Mouse (Mus musculus): ENCODE data around the gene 1700013G24Rik. TPM values are rescaled to one million over a fixed set of nuclear protein-coding genes. Genes with fewer than 3 reads are reported as not detected.

The 1700013G24Rik gene
- polyA plus RNA-seq, 1 experiment from 2014 or later: not detected

DNA sequence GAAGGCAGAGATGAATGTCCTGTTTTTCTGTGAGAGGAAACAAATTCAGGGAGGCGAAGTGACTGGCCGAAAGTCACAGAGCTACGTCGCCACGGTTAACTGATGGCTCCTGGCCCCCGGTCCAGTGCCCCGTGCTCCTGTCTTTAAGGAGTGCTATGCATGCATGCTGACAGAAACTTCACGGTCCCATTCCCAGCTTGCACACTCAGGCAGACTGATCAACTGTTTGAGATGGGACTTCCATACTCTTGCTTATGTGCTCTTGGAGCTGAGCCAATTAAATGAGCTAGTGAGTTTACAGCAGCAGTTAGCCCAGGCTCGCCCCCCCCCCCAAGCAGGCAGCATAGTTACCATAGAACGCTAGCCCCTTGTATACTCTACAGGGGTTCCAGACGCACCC lies 35.0 kb downstream of the 1700013G24Rik start:
- no peak for ATAC-seq (replicated peaks; ENCODE audit: insufficient number of reproducible peaks, insufficient read depth, low FRiP score, low read depth)
- Histone ChIP-seq H3K36me3 (no peaks in the 10 kb centered on the region), H3K4me1 (replicated peaks) (peaks cover 89% of the 10 kb centered on the region), H3K9ac (peak overlapping the region; percentile 42; the same call in 1 of the 2 replicates), H3K4me2 (peak overlapping the region; percentile 45), H3K27ac (peak overlapping the region; percentile 96), H3K27me3 (no peaks in the 10 kb centered on the region), H3K9me3 (replicated peaks) (no peaks in the 10 kb centered on the region), H3K4me3 (0 out of 2 replicates have a peak overlapping the region, but pooled peaks have one; percentile 1)
- WGBS: 14% methylated on average over 11 of the region's 11 CpGs

DNA sequence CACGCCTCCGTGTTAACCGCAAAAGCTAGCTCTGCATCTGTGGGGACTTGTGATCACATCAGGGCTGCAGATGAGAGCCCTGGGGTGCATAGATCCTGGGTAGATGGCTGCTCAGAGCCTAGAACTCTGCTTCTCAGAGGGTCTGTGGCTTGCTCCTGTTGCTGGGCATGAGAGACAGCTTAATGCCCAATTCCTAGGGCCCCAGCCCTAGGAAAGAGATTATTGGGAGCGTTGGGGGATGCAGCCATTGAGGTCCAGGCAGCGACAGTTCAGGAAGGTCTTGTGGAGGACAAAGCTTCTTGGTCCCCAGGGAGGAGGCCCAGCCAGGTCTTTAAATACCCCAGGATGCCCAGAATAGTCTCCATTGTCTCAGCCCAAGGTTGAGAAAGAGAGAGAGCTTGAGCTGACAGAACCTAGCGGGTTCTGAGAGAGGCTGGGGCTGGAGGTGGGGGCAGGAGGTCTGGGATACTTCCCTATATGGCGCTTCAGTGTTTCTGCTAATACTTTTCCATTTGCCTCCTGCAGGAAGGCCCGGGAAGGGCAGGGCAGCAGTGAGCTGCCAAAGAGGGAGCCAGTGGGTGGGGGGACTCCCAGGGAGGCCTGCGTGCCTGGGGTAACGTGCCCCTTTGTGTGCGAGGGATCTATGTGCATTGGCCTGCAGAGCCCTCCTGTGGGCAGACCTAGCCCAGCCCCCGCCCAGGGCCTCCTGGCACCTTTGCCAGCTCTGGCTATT lies 35.7 kb downstream of the 1700013G24Rik start:
- H3K27ac ChIP-seq: peak overlapping the region; percentile 96
- peak overlapping the region; percentile 1 for H3K4me3 ChIP-seq
- peaks cover 91% of the 10 kb centered on the region for H3K4me1 ChIP-seq (replicated peaks)
- no peaks in the 10 kb centered on the region for H3K9me3 ChIP-seq (replicated peaks)
- H3K9ac ChIP-seq: peak overlapping the region; percentile 42
- H3K27me3 ChIP-seq: no peaks in the 10 kb centered on the region
- WGBS: 8% methylated on average over 12 of the region's 12 CpGs
- peak overlapping the region; percentile 45 for H3K4me2 ChIP-seq
- no peaks in the 10 kb centered on the region for H3K36me3 ChIP-seq
- ATAC-seq (replicated peaks; ENCODE audit: insufficient number of reproducible peaks, insufficient read depth, low FRiP score, low read depth): peak; percentile 82

DNA sequence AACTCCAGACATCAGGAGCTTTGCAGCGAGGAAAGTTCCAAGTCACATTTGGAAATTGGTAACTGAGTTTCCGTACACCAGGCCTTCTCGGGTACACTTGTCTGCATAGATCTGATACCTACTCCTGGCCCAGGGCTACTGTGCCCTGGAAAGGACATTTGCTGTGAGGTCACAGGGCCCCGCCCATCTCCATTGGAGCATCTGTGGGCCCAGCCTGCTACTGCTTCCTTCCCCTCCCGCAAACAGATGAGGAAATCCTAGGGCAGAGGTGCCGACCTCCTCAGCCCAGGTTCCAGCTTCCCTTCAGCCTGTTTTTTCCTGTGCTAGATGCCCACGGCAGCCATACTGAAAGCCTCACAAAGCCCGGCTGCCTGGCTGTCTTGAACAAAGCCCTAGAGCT lies 36.9 kb downstream of the 1700013G24Rik start:
- peak overlapping the region; percentile 42 for H3K9ac ChIP-seq
- 44% methylated on average over 8 of the region's 8 CpGs for WGBS

DNA sequence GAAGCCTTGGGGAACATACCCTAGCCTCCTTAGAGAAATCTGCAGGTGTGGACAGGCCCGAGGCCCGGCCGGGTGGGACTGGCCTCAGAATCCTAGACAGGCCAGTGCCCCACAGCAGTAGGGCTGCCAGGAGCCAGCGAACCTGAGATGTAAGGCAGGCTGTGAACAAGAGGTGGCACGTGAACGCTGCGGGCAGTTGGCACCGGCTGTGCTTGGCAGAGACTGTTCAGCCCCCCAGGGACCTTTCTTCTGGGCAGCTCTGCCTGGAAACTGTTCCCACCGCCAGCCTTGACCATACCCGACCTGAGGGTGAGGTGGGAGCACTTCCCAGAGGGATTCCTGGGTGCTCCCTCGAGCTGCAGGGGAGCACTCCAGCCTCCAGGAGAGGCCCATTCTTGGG lies 39.5 kb downstream of the 1700013G24Rik start:
- Histone ChIP-seq H3K4me3 (no peak overlapping the region), H3K9ac (no peak overlapping the region), H3K27me3 (no peaks in the 10 kb centered on the region), H3K36me3 (no peaks in the 10 kb centered on the region), H3K9me3 (replicated peaks) (no peaks in the 10 kb centered on the region), H3K4me2 (no peak overlapping the region), H3K4me1 (replicated peaks) (peaks cover 89% of the 10 kb centered on the region), H3K27ac (peak overlapping the region; percentile 96)
- 72% methylated on average over 11 of the region's 11 CpGs for WGBS
- no peak for ATAC-seq (replicated peaks; ENCODE audit: insufficient number of reproducible peaks, insufficient read depth, low FRiP score, low read depth)

More for the DNA sequence above, 36.9 kb downstream of the 1700013G24Rik start:
- no peak for ATAC-seq (replicated peaks; ENCODE audit: insufficient number of reproducible peaks, insufficient read depth, low FRiP score, low read depth)
- Histone ChIP-seq H3K36me3 (no peaks in the 10 kb centered on the region), H3K4me1 (replicated peaks) (peaks cover 90% of the 10 kb centered on the region), H3K4me2 (peak overlapping the region; percentile 45), H3K27me3 (no peaks in the 10 kb centered on the region), H3K27ac (peak overlapping the region; percentile 96), H3K9me3 (replicated peaks) (no peaks in the 10 kb centered on the region), H3K4me3 (no peak overlapping the region)

DNA sequence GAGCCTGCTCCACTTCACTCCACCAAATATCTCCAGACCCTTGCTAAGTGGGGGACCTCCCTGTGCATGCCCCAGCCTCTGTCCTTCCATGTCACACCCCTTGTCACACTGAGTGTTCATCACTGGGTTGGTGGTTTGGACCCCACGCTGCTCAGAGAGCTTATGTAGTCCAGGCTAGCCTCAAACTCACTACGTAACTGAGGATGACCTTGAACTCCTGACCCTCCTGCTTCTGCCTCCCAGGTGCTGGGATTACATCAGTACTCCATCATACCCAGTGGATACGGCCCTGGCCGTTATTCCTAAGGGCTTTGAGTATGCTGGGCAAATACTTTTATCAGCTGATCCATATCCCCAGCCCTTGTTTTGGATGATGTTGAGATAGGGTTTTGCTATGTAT lies 40.1 kb downstream of the 1700013G24Rik start:
- WGBS: 78% methylated on average over 4 of the region's 4 CpGs
- H3K4me2 ChIP-seq: no peak overlapping the region
- H3K4me3 ChIP-seq: no peak overlapping the region
- H3K9me3 ChIP-seq (replicated peaks): no peaks in the 10 kb centered on the region
- H3K36me3 ChIP-seq: no peaks in the 10 kb centered on the region
- no peak overlapping the region for H3K9ac ChIP-seq
- no peak for ATAC-seq (replicated peaks; ENCODE audit: insufficient number of reproducible peaks, insufficient read depth, low FRiP score, low read depth)
- peak overlapping the region; percentile 96 for H3K27ac ChIP-seq
- H3K27me3 ChIP-seq: no peaks in the 10 kb centered on the region
- H3K4me1 ChIP-seq (replicated peaks): peaks cover 89% of the 10 kb centered on the region

DNA sequence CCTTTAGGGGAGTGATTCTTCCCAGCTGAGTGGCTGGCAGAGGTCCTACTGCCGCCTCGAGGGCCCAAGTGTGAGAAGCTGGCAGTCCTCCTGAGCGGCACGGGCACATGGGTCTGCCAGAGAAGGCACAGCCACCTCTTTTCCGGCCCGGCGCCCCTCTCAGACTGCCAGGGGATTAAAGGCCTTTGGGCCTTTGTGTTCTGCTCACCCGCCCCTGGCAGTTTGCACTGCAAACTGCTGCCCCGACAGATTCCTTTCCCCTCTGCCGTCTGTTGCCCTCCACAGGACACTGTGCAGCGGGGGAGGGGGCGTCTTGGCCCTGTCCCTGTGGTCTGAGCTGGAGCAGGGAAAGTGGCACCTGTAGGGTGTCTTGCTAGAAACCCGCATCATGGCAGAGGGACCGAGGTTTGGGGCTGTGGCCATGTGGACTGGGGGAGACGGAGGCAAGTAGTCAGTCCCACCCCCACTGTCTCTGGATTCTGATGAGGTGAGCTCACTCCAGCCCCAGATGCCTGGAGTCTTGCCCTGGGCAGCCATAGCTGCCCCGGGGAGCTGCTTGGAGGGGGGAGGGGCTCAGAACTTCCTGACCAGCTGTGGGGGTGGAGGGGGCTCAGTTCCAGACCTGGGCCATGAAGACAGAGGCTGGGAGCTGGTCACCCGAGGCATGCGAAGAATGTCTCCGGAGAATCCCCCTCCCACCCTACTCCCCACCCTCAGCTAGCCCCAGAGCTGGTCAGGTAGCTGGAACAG lies 41.8 kb downstream of the 1700013G24Rik start:
- Histone ChIP-seq H3K4me1 (replicated peaks) (peaks cover 89% of the 10 kb centered on the region), H3K9me3 (replicated peaks) (no peaks in the 10 kb centered on the region), H3K27ac (peak overlapping the region; percentile 96), H3K4me3 (no peak overlapping the region), H3K9ac (peak overlapping the region; percentile 50), H3K27me3 (no peaks in the 10 kb centered on the region), H3K4me2 (peak overlapping the region; percentile 46), H3K36me3 (no peaks in the 10 kb centered on the region)
- WGBS: 12% methylated on average over 19 of the region's 19 CpGs
- peak; percentile 53 for ATAC-seq (replicated peaks; ENCODE audit: insufficient number of reproducible peaks, insufficient read depth, low FRiP score, low read depth)

DNA sequence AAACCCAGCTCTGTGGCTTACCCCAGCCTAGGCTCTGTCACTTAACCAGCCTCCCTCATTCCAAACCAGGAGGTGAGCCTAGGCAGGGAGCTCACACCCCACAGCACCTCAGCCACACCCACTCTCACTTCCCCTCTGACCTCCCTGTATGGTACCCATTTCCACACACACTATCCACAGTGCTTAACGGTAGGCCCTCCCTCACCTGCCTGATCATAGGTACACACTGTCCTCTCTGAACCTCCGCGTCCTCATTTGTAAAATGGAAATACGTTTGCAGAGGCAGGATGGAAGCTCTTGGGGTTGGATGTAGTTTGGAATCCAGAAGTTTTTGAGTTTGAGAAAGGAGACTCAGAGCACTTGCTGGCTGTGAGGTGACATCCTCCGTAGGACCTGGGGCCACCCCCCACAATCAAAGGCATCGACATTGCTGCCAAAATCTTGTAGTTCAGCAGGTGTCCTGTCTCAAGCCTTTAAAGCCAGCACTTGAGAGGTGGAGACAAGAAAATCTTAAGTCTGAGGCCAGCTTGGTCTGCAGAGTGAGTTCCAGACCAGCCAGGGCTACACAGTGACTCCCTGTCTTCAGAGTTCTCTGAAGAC lies 42.5 kb downstream of the 1700013G24Rik start:
- Histone ChIP-seq H3K9ac (peak overlapping the region; percentile 50), H3K4me3 (no peak overlapping the region), H3K4me1 (replicated peaks) (peaks cover 89% of the 10 kb centered on the region), H3K36me3 (no peaks in the 10 kb centered on the region), H3K4me2 (peak overlapping the region; percentile 46; the same call in 1 of the 2 replicates), H3K27ac (peak overlapping the region; percentile 96), H3K27me3 (no peaks in the 10 kb centered on the region), H3K9me3 (replicated peaks) (no peaks in the 10 kb centered on the region)
- peak; percentile 4; the same call in 1 of the 2 replicates for ATAC-seq (replicated peaks; ENCODE audit: insufficient number of reproducible peaks, insufficient read depth, low FRiP score, low read depth)
- 41% methylated on average over 6 of the region's 6 CpGs for WGBS

DNA sequence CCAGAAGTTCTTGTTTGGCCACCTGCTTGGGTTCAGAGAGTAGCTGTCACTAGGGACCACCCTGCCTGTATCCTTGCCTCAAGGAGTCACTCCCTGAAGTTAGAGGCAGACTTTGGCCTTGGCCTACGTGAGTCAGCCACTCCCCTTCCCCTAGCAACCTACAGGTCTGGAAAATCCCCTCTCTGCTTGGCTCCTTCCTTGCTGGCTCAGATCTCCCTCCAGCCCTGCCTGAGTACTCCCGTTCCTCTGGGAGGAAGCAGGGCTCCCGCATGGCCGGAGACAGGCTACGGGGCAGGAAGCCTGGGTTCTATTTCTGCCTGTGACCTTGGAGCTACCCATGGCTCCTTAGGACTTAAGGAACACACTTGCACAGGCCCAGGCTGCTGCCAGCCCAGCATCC lies 44.3 kb downstream of the 1700013G24Rik start:
- Histone ChIP-seq H3K9me3 (replicated peaks) (no peaks in the 10 kb centered on the region), H3K36me3 (peaks cover 14% of the 10 kb centered on the region; the same call in 1 of the 2 replicates), H3K4me1 (replicated peaks) (peaks cover 96% of the 10 kb centered on the region), H3K27me3 (no peaks in the 10 kb centered on the region), H3K4me2 (peak overlapping the region; percentile 8; the same call in 1 of the 2 replicates), H3K9ac (peak overlapping the region; percentile 15), H3K4me3 (no peak overlapping the region), H3K27ac (peak overlapping the region; percentile 96)
- 52% methylated on average over 5 of the region's 5 CpGs for WGBS
- peak; percentile 30 for ATAC-seq (replicated peaks; ENCODE audit: insufficient number of reproducible peaks, insufficient read depth, low FRiP score, low read depth)

DNA sequence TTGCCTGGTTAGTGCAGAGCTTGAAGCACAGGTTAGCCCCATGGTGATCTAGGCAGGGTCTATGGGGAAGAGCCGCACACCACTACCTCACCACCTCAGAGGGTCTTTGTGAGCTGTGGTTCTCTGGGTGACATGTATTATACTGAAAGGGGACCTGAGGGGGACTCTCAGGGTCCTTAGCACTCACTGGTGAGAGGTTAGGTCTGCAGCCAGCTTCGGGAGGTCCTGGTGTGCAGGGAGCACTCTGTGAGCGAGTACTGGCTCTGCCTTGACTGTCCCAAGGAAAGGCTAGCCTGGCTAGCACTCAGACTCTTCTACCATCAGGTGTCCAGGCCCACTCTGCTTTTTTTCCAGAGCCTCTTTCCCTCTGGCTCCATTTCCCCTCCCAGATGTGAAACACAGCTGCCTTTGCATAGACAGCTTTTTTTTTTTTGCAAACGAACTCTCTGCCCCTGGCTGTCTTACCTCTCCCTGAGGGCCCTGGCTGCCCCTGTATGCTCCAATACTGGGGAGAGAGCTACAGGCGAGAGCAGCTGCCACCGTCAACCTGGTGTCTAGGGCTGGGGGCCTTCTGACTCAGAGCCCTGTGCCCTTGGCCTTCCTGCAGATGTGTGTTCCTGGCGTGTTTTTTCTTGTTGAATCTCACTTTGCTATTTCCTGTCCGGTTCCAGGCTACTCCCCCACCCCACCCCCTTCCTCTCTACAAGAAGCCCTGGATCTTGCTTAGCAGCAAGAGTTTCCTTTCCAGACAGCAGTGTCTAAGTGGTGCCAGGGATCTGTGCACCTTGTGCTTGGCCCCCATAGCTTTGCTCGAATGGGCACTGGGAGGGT lies 45.0 kb downstream of the 1700013G24Rik start:
- Histone ChIP-seq H3K9ac (peak overlapping the region; percentile 15), H3K4me3 (no peak overlapping the region), H3K27ac (peak overlapping the region; percentile 96), H3K36me3 (peaks cover 22% of the 10 kb centered on the region; the same call in 1 of the 2 replicates), H3K4me2 (peak overlapping the region; percentile 8), H3K9me3 (replicated peaks) (no peaks in the 10 kb centered on the region), H3K27me3 (no peaks in the 10 kb centered on the region), H3K4me1 (replicated peaks) (peaks cover 96% of the 10 kb centered on the region)
- 37% methylated on average over 9 of the region's 9 CpGs for WGBS
- ATAC-seq (replicated peaks; ENCODE audit: insufficient number of reproducible peaks, insufficient read depth, low FRiP score, low read depth): peak; percentile 16; the same call in 1 of the 2 replicates

DNA sequence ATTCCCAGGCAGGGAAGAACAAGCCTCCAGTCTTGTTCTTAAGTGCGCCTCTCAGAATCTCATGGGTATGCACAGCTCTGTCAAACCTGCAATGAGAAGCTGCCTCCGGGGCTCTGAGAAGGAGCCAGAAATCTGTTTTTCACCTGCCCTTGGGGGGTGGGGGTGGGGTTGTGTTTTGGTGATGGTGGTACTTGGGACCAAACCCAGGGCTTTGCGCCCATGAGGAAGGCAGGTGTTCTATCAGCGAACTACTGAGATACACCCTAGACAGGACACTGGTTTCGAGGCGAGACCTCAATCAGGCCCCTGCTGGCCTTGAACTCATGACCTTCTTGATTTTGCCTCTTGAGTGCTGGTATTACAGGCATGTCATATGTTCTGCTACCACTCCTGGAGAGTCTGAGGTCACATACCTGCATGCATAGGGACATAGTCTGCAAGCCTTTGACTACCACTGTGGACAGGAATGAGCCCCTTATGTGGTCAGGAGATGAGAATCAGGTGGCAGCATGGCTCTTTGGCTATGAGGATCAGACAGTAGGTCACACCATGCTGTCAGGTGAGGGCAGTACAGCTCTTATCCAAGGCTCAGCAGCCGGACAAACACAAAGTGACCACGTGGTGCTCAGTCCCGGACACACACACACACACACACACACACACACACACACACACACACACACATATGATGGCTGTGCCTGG lies 45.9 kb downstream of the 1700013G24Rik start:
- 69% methylated on average over 9 of the region's 9 CpGs for WGBS
- no peak overlapping the region for H3K4me3 ChIP-seq
- H3K27ac ChIP-seq: peak overlapping the region; percentile 96
- no peaks in the 10 kb centered on the region for H3K9me3 ChIP-seq (replicated peaks)
- H3K27me3 ChIP-seq: no peaks in the 10 kb centered on the region
- H3K4me1 ChIP-seq (replicated peaks): peaks cover 96% of the 10 kb centered on the region
- H3K9ac ChIP-seq: no peak overlapping the region
- no peak overlapping the region for H3K4me2 ChIP-seq
- no peak for ATAC-seq (replicated peaks; ENCODE audit: insufficient number of reproducible peaks, insufficient read depth, low FRiP score, low read depth)
- H3K36me3 ChIP-seq: peaks cover 30% of the 10 kb centered on the region; the same call in 1 of the 2 replicates
